Mouse (Mus musculus): ENCODE results near the gene Wdr70.

The Wdr70 gene

GRCm38 (mm10) chr15:7842398-7842797 lies 256.6 kb downstream of the Wdr70 start:
- no peak for DNase-seq

- DNase-seq, result no peak
These were observed 257.3 kb downstream of the Wdr70 start for GRCm38 (mm10) chr15:7841664-7842063.

GRCm38 (mm10) chr15:7838921-7839309 lies 260.1 kb downstream of the Wdr70 start:
- no peak for DNase-seq

- no peak for DNase-seq
These were observed 260.7 kb downstream of the Wdr70 start for GRCm38 (mm10) chr15:7838060-7838920.

GRCm38 (mm10) chr15:7835404-7835803 lies 263.6 kb downstream of the Wdr70 start:
- DNase-seq, result no peak

GRCm38 (mm10) chr15:7825530-7825929 lies 273.5 kb downstream of the Wdr70 start:
- DNase-seq, result no peak

- no peak for DNase-seq
These were observed 275.1 kb downstream of the Wdr70 start for GRCm38 (mm10) chr15:7823886-7824285.

Measured in lung, postnatal 14 days (tissue).